Mouse (Mus musculus) forebrain, embryonic 14.5 days (tissue): ENCODE results near the gene Rps6kb2. TPM values are rescaled to one million over a fixed set of nuclear protein-coding genes. Genes with fewer than 3 reads are reported as not detected.

ENCODE experiments used
- ATAC-seq: fragments of 200-750 bp; cut with Nextera tagmentation; 2 replicates; pipeline ENCODE4 v1.8.0; 2017; ENCODE audit warnings: mild to moderate bottlenecking, moderate library complexity
- DNase-seq: peaks from one replicate; pipeline ENCODE4 v3.0.0-alpha.2; 2015; ENCODE audit warnings: low spot score
- H3K27ac ChIP-seq: fragments of 300-500 bp; sonication (generic); 2 replicates; pipeline ENCODE4 v1.5.1; 2014; ENCODE audit warnings: low read depth, mild to moderate bottlenecking, control low read depth, low read length, moderate library complexity
- H3K27me3 ChIP-seq: fragments of 300-500 bp; sonication (generic); replicated peaks from 2 replicates; pipeline ENCODE4 v1.6.1; 2014; ENCODE audit warnings: low read length, control low read depth, mixed read lengths; ENCODE audit not compliant: control insufficient read depth, insufficient read depth
- H3K36me3 ChIP-seq: fragments of 300-500 bp; sonication (generic); 2 replicates; pipeline ENCODE4 v1.6.1; 2014; ENCODE audit warnings: low read length, control low read depth; ENCODE audit not compliant: control insufficient read depth, insufficient read depth
- H3K4me1 ChIP-seq: fragments of 300-500 bp; sonication (generic); 2 replicates; pipeline ENCODE4 v1.6.1; 2014; ENCODE audit warnings: antibody characterized with exemption, low read length, control low read depth; ENCODE audit not compliant: control insufficient read depth, insufficient read depth
- H3K4me2 ChIP-seq: fragments of 300-500 bp; sonication (generic); 2 replicates; pipeline ENCODE4 v1.6.1; 2014; ENCODE audit warnings: mild to moderate bottlenecking, control low read depth, low read length
- H3K4me3 ChIP-seq: fragments of 300-500 bp; sonication (generic); 2 replicates; pipeline ENCODE4 v1.5.1; 2014; ENCODE audit warnings: low read depth, low read length, control low read depth
- H3K9ac ChIP-seq: fragments of 300-500 bp; sonication (generic); 2 replicates; pipeline ENCODE4 v1.6.1; 2014; ENCODE audit warnings: mild to moderate bottlenecking, low read length, control low read depth, moderate library complexity
- H3K9me3 ChIP-seq: fragments of 300-500 bp; sonication (generic); replicated peaks from 2 replicates; pipeline ENCODE4 v1.6.1; 2016; ENCODE audit warnings: low read length, control low read depth, mixed read lengths; ENCODE audit not compliant: control insufficient read depth
- WGBS: fragments of 180-500 bp; shearing (Covaris S2); extraction: QIAGEN DNeasy Blood & Tissue Kit; methylation state at CpG from one replicate; pipeline ENCODE4 v1.1.7; 2014; 5-methylcytosine and 5-hydroxymethylcytosine counted together
- polyA plus RNA-seq: library from polyadenylated mRNA; unstranded; fragments of >200 nt; fragmentation: Nextera tagmentation; extraction: Ambion mirVana; gene quantifications from 2 replicates; pipeline ENCODE4 v1.2.1, GENCODE M21; 2014

Rps6kb2 gene
- polyA plus RNA-seq, 1 experiment from 2014 or later = 32.3 TPM

DNA sequence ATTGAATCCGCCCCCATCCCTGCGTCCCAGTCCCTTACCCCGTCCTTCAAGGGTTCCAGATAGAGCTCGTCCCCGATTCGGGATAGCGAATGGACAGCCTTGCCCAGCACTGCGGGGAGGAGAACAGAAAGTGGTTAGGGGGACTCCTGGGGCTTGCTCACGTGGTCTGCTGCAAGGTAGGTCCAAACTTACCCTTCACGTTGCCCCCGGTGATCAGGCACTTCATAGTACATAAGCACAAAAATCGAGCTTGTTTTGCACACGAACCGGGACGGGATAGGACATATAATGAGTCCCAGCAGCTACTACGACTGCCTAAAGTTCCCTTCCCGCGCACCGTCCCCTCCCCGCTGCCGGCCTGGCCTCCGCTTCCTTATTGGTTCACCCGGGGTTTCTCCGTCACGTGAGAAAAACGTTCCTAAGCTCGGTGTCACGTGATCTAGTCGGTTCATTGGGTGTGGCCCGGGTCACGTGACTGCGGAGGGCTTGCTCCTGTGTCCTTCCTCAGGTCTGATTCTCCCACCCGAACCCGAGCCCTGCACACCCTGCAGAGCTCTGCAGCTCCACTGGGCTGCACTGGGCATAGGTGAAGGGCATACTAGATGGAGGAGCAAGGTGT, 38.2 kb upstream of the Rps6kb2 start, which contains the start of gene Rad9a:
Gene Rad9a, minus strand, starts transcription at position 372 of the 619 bp plus-strand sequence.
- Histone ChIP-seq H3K27me3 (0 out of 2 replicates have a peak, but pooled peaks cover 3% of the 10 kb centered on the region), H3K4me2 (peak within 1 kb of the TSS; percentile 83), H3K27ac (no peak within 1 kb of the TSS), H3K9ac (peak within 1 kb of the TSS; percentile 73), H3K36me3 (peaks cover 31% of the 10 kb centered on the region), H3K4me1 (peaks cover 17% of the 10 kb centered on the region), H3K9me3 (no peaks in the 10 kb centered on the region), H3K4me3 (peak within 1 kb of the TSS; percentile 56)
- peak; percentile 88 for ATAC-seq
- WGBS = under 1% methylated on average over 34 of the region's 34 CpGs
- peak; percentile 99 for DNase-seq

DNA sequence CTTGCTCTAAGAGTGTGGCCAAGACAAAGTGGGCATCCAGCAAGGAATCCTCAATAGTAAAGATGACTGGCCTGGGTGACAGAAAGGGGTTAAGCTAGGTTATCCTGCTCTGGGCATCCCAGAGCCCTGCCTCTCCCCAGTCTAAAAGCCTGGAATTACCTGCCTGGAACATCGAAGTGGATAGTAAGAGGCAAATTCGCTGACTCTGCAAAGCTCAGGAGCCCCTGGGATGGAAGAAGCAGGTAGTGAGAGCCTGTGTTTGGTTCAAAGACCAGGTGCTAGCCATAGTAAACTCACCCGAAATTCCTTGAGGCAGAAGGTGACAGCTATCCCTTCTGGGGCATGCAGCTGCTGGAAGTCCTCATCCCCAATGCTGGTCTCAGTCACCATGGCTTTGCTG, 34.0 kb upstream of the Rps6kb2 start:
- no peak overlapping the region for H3K4me2 ChIP-seq
- H3K27me3 ChIP-seq = no peaks in the 10 kb centered on the region
- peaks cover 23% of the 10 kb centered on the region for H3K4me1 ChIP-seq
- no peak overlapping the region for H3K9ac ChIP-seq
- DNase-seq = no peak
- H3K4me3 ChIP-seq = no peak overlapping the region
- 80% methylated on average over 3 of the region's 3 CpGs for WGBS
- peaks cover 65% of the 10 kb centered on the region for H3K36me3 ChIP-seq
- H3K27ac ChIP-seq = no peak overlapping the region
- no peaks in the 10 kb centered on the region for H3K9me3 ChIP-seq
- no peak for ATAC-seq

DNA sequence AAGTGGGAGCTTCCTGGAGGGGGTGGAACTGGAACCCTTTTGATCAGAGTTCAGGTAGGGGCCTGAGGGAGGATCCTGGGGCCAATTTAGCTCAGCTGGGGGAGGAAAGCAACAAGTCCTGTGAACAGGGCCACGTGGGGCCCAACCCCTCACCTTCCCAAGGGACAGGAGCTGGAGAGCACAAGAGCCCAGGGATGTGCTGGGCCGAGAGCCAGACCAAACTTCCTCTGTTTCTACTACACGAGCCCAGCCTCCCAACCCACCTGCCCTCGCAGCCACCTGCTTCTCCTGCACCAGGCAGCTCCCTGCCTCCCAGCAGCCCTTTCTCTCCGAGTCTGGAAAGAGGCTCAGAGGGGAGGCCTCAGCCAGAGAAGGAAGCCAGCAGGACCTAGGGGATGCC, 33.4 kb upstream of the Rps6kb2 start:
- Histone ChIP-seq H3K4me3 (no peak overlapping the region), H3K4me2 (no peak overlapping the region), H3K36me3 (peaks cover 65% of the 10 kb centered on the region), H3K27ac (no peak overlapping the region), H3K9ac (no peak overlapping the region), H3K4me1 (peaks cover 18% of the 10 kb centered on the region), H3K9me3 (no peaks in the 10 kb centered on the region), H3K27me3 (no peaks in the 10 kb centered on the region)
- ATAC-seq = no peak
- 51% methylated on average over 5 of the region's 5 CpGs for WGBS
- DNase-seq = no peak

DNA sequence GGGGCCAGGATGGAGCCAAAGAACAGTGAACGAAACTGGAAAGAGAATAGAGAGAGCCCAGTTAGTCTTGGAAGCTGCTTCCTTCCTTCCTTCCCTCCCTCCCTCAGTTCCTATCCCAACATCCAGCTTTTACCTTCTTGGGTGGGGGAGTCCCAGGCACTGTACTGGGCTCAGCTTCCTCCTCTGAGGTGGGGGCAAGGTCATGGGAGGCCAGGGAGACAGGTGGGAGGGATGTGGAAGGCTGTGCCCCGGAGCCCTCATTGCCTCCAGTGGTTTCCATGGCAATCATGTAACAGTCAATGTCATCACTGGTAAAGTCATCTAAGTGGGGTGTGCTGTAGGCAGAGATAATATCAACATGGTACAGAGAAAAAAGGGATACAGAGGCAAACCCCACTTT, 32.9 kb upstream of the Rps6kb2 start:
- H3K9ac ChIP-seq = no peak overlapping the region
- DNase-seq = no peak
- peaks cover 18% of the 10 kb centered on the region for H3K4me1 ChIP-seq
- no peak overlapping the region for H3K4me2 ChIP-seq
- no peak overlapping the region for H3K4me3 ChIP-seq
- no peak for ATAC-seq
- WGBS = 66% methylated on average over 2 of the region's 2 CpGs
- no peaks in the 10 kb centered on the region for H3K9me3 ChIP-seq
- H3K27me3 ChIP-seq = no peaks in the 10 kb centered on the region
- H3K27ac ChIP-seq = no peak overlapping the region
- H3K36me3 ChIP-seq = peaks cover 65% of the 10 kb centered on the region

DNA sequence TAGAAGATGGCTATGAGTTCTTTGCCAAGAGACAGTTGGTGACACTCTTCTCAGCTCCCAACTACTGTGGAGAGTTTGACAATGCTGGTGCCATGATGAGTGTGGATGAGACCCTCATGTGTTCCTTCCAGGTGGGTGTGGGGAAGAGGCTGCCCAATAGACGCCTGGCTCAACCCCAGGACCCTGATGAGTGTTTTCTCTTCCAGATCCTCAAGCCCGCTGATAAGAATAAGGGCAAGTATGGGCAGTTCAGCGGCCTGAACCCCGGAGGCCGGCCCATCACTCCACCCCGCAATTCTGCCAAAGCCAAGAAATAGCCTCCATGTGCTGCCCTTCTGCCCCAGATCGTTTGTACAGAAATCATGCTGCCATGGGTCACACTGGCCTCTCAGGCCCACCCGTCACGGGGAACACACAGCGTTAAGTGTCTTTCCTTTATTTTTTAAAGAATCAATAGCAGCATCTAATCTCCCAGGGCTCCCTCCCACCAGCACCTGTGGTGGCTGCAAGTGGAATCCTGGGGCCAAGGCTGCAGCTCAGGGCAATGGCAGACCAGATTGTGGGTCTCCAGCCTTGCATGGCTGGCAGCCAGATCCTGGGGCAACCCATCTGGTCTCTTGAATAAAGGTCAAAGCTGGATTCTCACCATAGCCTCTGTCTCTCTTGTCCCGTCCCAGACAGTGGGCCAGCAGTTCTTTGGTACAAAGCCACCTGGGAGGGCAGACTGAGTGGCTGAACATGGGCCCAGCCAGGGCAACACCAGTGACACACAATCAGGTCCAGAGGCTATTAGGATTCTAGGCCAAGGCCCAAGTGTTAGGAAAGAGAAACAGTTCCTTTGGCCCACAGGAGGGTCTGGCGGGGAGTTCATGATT, 31.9 kb upstream of the Rps6kb2 start:
- Histone ChIP-seq H3K4me1 (peaks cover 8% of the 10 kb centered on the region), H3K9ac (no peak overlapping the region), H3K9me3 (no peaks in the 10 kb centered on the region), H3K4me2 (no peak overlapping the region), H3K27me3 (no peaks in the 10 kb centered on the region), H3K27ac (no peak overlapping the region), H3K36me3 (peaks cover 65% of the 10 kb centered on the region), H3K4me3 (no peak overlapping the region)
- ATAC-seq (no peak), DNase-seq (no peak)
- 72% methylated on average over 12 of the region's 12 CpGs for WGBS

DNA sequence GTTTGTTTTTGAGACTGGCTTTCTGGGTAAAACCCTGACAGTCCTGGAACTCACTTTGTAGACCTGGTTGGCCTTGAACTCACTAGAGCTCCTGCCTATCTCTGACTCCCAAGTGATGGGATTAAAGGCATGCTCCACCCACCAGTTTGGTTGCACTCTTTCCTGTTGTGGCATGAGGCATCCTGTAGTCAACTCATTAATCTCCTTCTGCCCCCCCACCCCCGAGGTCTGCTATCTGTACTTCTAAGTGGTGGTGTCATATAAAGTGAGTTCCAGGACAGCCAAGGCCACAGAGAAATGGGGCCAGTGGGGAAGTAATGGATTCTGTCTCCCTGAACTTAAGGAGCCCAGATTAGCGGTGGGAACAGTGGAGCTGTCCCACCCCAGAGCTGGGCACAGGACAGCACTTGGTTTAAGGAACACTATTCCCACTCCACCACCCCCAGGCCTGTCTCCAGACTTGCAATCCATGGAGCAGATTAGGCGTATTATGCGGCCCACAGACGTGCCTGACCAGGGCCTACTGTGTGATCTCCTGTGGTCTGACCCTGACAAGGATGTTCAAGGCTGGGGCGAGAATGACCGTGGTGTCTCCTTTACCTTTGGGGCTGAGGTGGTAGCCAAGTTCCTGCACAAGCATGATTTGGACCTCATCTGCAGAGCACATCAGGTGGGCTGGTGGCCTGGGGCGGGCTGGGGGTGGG, 31.0 kb upstream of the Rps6kb2 start:
- H3K4me1 ChIP-seq = peaks cover 8% of the 10 kb centered on the region
- peaks cover 59% of the 10 kb centered on the region for H3K36me3 ChIP-seq
- ATAC-seq = no peak
- no peaks in the 10 kb centered on the region for H3K27me3 ChIP-seq
- no peak overlapping the region for H3K27ac ChIP-seq
- H3K9ac ChIP-seq = no peak overlapping the region
- 90% methylated on average over 8 of the region's 8 CpGs for WGBS
- H3K4me3 ChIP-seq = no peak overlapping the region
- no peak for DNase-seq
- no peak overlapping the region for H3K4me2 ChIP-seq
- no peaks in the 10 kb centered on the region for H3K9me3 ChIP-seq

DNA sequence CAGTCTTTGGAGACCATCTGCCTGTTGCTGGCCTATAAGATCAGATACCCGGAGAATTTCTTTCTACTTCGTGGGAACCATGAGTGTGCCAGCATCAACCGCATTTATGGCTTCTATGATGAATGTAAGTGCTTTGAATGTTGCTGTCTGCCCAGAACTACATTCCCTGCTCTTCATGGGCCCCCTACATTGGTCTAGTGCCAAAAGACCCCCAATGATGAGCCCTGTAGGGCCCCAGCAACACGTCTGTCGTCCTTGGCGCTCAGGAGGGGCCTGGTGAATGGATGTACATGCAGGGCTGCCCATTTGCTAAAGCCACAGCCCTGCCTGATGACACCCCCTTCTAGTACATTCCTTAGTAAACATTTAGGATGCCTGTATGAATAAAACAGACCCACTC, 30.0 kb upstream of the Rps6kb2 start:
- no peak overlapping the region for H3K27ac ChIP-seq
- no peak for DNase-seq
- H3K9ac ChIP-seq = peak overlapping the region; percentile 93
- no peaks in the 10 kb centered on the region for H3K27me3 ChIP-seq
- peak overlapping the region; percentile 99 for H3K4me3 ChIP-seq
- 64% methylated on average over 6 of the region's 6 CpGs for WGBS
- peaks cover 49% of the 10 kb centered on the region for H3K36me3 ChIP-seq
- H3K9me3 ChIP-seq = no peaks in the 10 kb centered on the region
- peaks cover 8% of the 10 kb centered on the region for H3K4me1 ChIP-seq
- peak overlapping the region; percentile 92 for H3K4me2 ChIP-seq
- no peak for ATAC-seq

DNA sequence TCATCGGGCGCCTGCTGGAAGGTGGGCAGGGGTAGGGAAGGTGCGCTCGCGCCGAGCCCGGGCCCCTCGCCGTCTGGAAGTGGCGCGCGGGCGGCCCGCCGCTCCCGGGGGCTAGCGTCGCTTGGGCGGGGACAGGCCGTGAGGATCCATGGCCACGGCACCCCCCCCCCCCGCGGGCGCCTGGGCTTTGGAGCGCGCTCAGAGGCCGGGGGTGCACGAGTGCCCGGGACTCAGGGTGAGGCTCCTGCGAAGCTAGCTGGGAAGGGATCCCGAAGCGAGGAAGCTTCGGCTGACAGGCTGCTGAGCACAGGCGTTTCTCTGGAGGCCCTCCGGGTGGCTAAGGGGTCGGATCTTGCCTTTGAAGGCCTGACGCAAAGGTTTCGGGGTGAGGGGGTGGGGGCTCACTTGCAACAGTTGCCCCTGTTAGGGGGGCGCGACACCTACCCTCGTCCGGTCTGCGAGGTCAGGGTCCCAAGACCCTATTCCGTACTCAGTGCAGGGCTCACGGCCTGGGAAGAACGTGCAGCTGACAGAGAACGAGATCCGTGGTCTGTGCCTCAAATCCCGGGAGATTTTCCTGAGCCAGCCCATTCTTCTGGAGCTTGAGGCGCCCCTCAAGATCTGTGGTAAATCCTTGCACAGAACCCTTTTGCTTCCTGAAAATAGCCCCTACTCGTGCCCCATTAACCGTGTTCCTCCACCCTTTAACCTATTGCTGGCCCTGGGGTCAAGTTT, 29.3 kb upstream of the Rps6kb2 start:
- Histone ChIP-seq H3K4me3 (peak overlapping the region; percentile 99), H3K4me1 (peaks cover 8% of the 10 kb centered on the region), H3K9ac (peak overlapping the region; percentile 93), H3K27ac (peak overlapping the region; percentile 86), H3K4me2 (peak overlapping the region; percentile 92), H3K9me3 (no peaks in the 10 kb centered on the region), H3K36me3 (peaks cover 44% of the 10 kb centered on the region), H3K27me3 (no peaks in the 10 kb centered on the region)
- ATAC-seq (0 out of 2 replicates have a peak, but pooled peaks have one; percentile 6), DNase-seq (peak; percentile 48)
- WGBS = under 1% methylated on average over 44 of the region's 52 CpGs
